In genomic region chr1:38185517-38186226, GRCm38 (mm10) we compare ENCODE assay signal across 9 mouse cellular contexts. TPM values are rescaled to one million over a fixed set of nuclear protein-coding genes. Genes with fewer than 3 reads are reported as not detected.
DNase-seq lines count a peak whose midpoint lies in the region; ATAC-seq lines count a peak whose summit lies in the region.
"Had no signal": no experiment of that assay in that cellular context is flagged by ENCODE, and none has a peak within 500 bp of the region (broad histone marks: within the 10 kb centered on the region; RNA-seq: fewer than 3 reads in every experiment).

No protein-coding gene starts in this region.

- H3K9ac ChIP-seq in embryonic facial prominence, embryonic 11.5 days (replicated peaks; ENCODE audit: low read length) = no peak overlapping the region
- no peak overlapping the region for H3K9ac ChIP-seq in lung, embryonic 16.5 days (ENCODE audit: low read length)
- H3K9ac ChIP-seq: embryonic facial prominence, embryonic 15.5 days had no signal

- H3K27me3 ChIP-seq in embryonic facial prominence, embryonic 11.5 days (ENCODE audit: control insufficient read depth, insufficient read depth, low read length) = no peaks in the 10 kb centered on the region
- no peaks in the 10 kb centered on the region for H3K27me3 ChIP-seq in lung, embryonic 16.5 days (ENCODE audit: control insufficient read depth, insufficient read depth, low read depth, low read length)
- H3K27me3 ChIP-seq: embryonic facial prominence, embryonic 15.5 days had no signal

- ATAC-seq in embryonic facial prominence, embryonic 11.5 days (replicated peaks; ENCODE audit: insufficient number of reproducible peaks, low FRiP score, low TSS enrichment, low read depth) = no peak
- ATAC-seq in lung, embryonic 16.5 days (ENCODE audit: low read depth) = peak; percentile 70; the same call in 1 of the 2 replicates

- H3K36me3 ChIP-seq in embryonic facial prominence, embryonic 11.5 days (replicated peaks; ENCODE audit: control insufficient read depth, insufficient read depth, low read depth, low read length) = no peaks in the 10 kb centered on the region; the same call in 1 of the 2 replicates
- H3K36me3 ChIP-seq in lung, embryonic 16.5 days (ENCODE audit: control insufficient read depth, insufficient read depth, low read length) = peaks cover 2% of the 10 kb centered on the region; the same call in 1 of the 2 replicates

- intact Hi-C loops in heart, postnatal 10 days (cut with DNase I) = loop anchor here (1.0 to 5.0 kb wide), 4 partner anchors 122 to 602 kb away; no protein-coding TSS in a partner anchor

- H3K4me1 ChIP-seq in embryonic facial prominence, embryonic 11.5 days (ENCODE audit: control insufficient read depth, insufficient read depth, low read length) = no peaks in the 10 kb centered on the region
- no peaks in the 10 kb centered on the region for H3K4me1 ChIP-seq in lung, embryonic 16.5 days (replicated peaks; ENCODE audit: control insufficient read depth, insufficient read depth, low read length)
- H3K4me1 ChIP-seq: embryonic facial prominence, embryonic 15.5 days had no signal

- no peak overlapping the region for H3K27ac ChIP-seq in embryonic facial prominence, embryonic 11.5 days (replicated peaks; ENCODE audit: low read depth, low read length)
- H3K27ac ChIP-seq in lung, embryonic 16.5 days (ENCODE audit: low read length) = no peak overlapping the region
- H3K27ac ChIP-seq: embryonic facial prominence, embryonic 15.5 days had no signal

- H3K9me3 ChIP-seq in embryonic facial prominence, embryonic 11.5 days (replicated peaks; ENCODE audit: control insufficient read depth, low read length) = no peaks in the 10 kb centered on the region
- no peaks in the 10 kb centered on the region for H3K9me3 ChIP-seq in lung, embryonic 16.5 days (ENCODE audit: control insufficient read depth, low read length)
- H3K9me3 ChIP-seq: embryonic facial prominence, embryonic 15.5 days had no signal

- no peak overlapping the region for H3K4me3 ChIP-seq in embryonic facial prominence, embryonic 11.5 days (ENCODE audit: low read depth, low read length)
- no peak overlapping the region for H3K4me3 ChIP-seq in lung, embryonic 16.5 days (ENCODE audit: low read length)
- H3K4me3 ChIP-seq: embryonic facial prominence, embryonic 15.5 days had no signal

- DNase-seq in CD4-positive helper T cell, adult 2 months (ENCODE audit: low read depth, low spot score) = peak; percentile 54
- DNase-seq in adrenal gland, postnatal 36 days = peak; percentile 83 to 87
- peak; percentile 88 for DNase-seq in embryonic facial prominence, embryonic 11.5 days (ENCODE audit: low spot score)
- DNase-seq in heart, postnatal 10 days = peak; percentile 84 to 90
- peak; percentile 59 for DNase-seq in large intestine, adult 2 months (ENCODE audit: low read depth, low spot score)
- peak; percentile 59 for DNase-seq in ovary, postnatal 10 days (ENCODE audit: low spot score)
- DNase-seq in thymus, postnatal 0 days (ENCODE audit: low spot score) = peak; percentile 70

- 56% methylated on average over 17 of the region's 17 CpGs for WGBS in embryonic facial prominence, embryonic 11.5 days
- WGBS in large intestine, adult 2 months = 45% methylated on average over 17 of the region's 17 CpGs
- WGBS in lung, embryonic 16.5 days = 39% methylated on average over 17 of the region's 17 CpGs

- H3K4me2 ChIP-seq in embryonic facial prominence, embryonic 11.5 days (ENCODE audit: low read depth, low read length) = no peak overlapping the region
- no peak overlapping the region for H3K4me2 ChIP-seq in lung, embryonic 16.5 days (ENCODE audit: low read depth, low read length)
- H3K4me2 ChIP-seq: embryonic facial prominence, embryonic 15.5 days had no signal

RNA-seq across cellular contexts. Expression of gene Rev1, which starts 56.1 kb away (rescaled TPM):
- total RNA-seq in adrenal gland, postnatal 36 days (2021) = 10 to 100 TPM; 22.4 to 23.5 TPM
- 26.3 and 32.8 TPM in 2 replicates for polyA plus RNA-seq in embryonic facial prominence, embryonic 11.5 days (2014; fragmentation: Nextera tagmentation; extraction: Ambion mirVana)
- 10 to 100 TPM; 17.3 to 20.2 TPM for total RNA-seq in heart, postnatal 10 days (2021)
- 3.5 and 5.1 TPM in 2 replicates for polyA plus RNA-seq in large intestine, adult 2 months (2012; rRNA removed)
- 20.6 and 21.3 TPM in 2 replicates for polyA plus RNA-seq in lung, embryonic 16.5 days (2015; fragmentation: Nextera tagmentation; extraction: Ambion mirVana)
- 13.7 and 18.9 TPM in 2 replicates for polyA plus RNA-seq in thymus, postnatal 0 days (2015; fragmentation: Nextera tagmentation; extraction: Ambion mirVana)
